Mouse (Mus musculus) MN1 (cell line): ENCODE results near the gene Dbr1.
A peak's percentile ranks its signal among the peaks of the same experiment; 100 is the strongest.
"Not testable (repeated sequence)": the region's sequence is repeated elsewhere in the genome, so short reads cannot be mapped to it uniquely, and the experiment has no call there.

Experiments
- DNase-seq: peaks from one replicate; pipeline ENCODE4 v3.0.0-alpha.2; 2016; ENCODE audit warnings: low spot score

The Dbr1 gene

GRCm38 (mm10) chr9:99575677-99576480 is at the start of gene Dbr1:
TSS of gene Dbr1 (plus strand) at chr9:99575799.
- peak; percentile 91 for DNase-seq

GRCm38 (mm10) chr9:99531865-99532264 is 43.7 kb upstream of the Dbr1 start:
- no peak for DNase-seq

- no peak for DNase-seq
Observed at GRCm38 (mm10) chr9:99546259-99546658, 29.3 kb upstream of the Dbr1 start.

GRCm38 (mm10) chr9:99552068-99552467 is 23.5 kb upstream of the Dbr1 start:
- no peak for DNase-seq

GRCm38 (mm10) chr9:99553049-99553448 is 22.6 kb upstream of the Dbr1 start:
- no peak for DNase-seq

- DNase-seq, result no peak
Observed at GRCm38 (mm10) chr9:99554052-99554451, 21.5 kb upstream of the Dbr1 start.

- DNase-seq, result no peak
Observed at GRCm38 (mm10) chr9:99555253-99555652, 20.3 kb upstream of the Dbr1 start.

GRCm38 (mm10) chr9:99557580-99558300 is 17.9 kb upstream of the Dbr1 start:
- no peak for DNase-seq

- no peak for DNase-seq
Observed at GRCm38 (mm10) chr9:99558824-99559556, 16.6 kb upstream of the Dbr1 start.

GRCm38 (mm10) chr9:99559557-99559904 is 16.1 kb upstream of the Dbr1 start:
- DNase-seq, result no peak

- DNase-seq, result no peak
Observed at GRCm38 (mm10) chr9:99560389-99560788, 15.2 kb upstream of the Dbr1 start.

- no peak for DNase-seq
Observed at GRCm38 (mm10) chr9:99563714-99564113, 11.9 kb upstream of the Dbr1 start.

GRCm38 (mm10) chr9:99568023-99568346 is 7.6 kb upstream of the Dbr1 start:
- DNase-seq, result no peak

- DNase-seq, result peak; percentile 93
Observed at GRCm38 (mm10) chr9:99568347-99569070, 7.1 kb upstream of the Dbr1 start, which contains the start of gene Armc8. TSS of gene Armc8 (minus strand) at chr9:99568899.

- DNase-seq, result no peak
Observed at GRCm38 (mm10) chr9:99569071-99569397, 6.6 kb upstream of the Dbr1 start.

- DNase-seq, result peak; percentile 76
Observed at GRCm38 (mm10) chr9:99580655-99581054, 5.1 kb downstream of the Dbr1 start.

- DNase-seq, result peak; percentile 34
Observed at GRCm38 (mm10) chr9:99587505-99588202, 12.1 kb downstream of the Dbr1 start.

GRCm38 (mm10) chr9:99591144-99591543 is 15.5 kb downstream of the Dbr1 start:
- no peak for DNase-seq

- DNase-seq, result not testable (repeated sequence)
Observed at GRCm38 (mm10) chr9:99599127-99599526, 23.5 kb downstream of the Dbr1 start.

- no peak for DNase-seq
Observed at GRCm38 (mm10) chr9:99603566-99603965, 28.0 kb downstream of the Dbr1 start.

- no peak for DNase-seq
Observed at GRCm38 (mm10) chr9:99612202-99612601, 36.6 kb downstream of the Dbr1 start, which contains the start of gene A4gnt. TSS of gene A4gnt (plus strand) at chr9:99612502.

GRCm38 (mm10) chr9:99619688-99620087 is 44.1 kb downstream of the Dbr1 start:
- DNase-seq, result no peak
